Mouse (Mus musculus): ENCODE data around the gene Oas1f.
"Not testable (repeated sequence)": the region's sequence is repeated elsewhere in the genome, so short reads cannot be mapped to it uniquely, and the experiment has no call there.

Oas1f gene

GRCm38 (mm10) chr5:120870782-120871181, 23.6 kb downstream of the Oas1f start:
- DNase-seq (ENCODE audit: low read depth): no peak

GRCm38 (mm10) chr5:120871469-120871868, 24.3 kb downstream of the Oas1f start:
- no peak for DNase-seq (ENCODE audit: low read depth)

- DNase-seq (ENCODE audit: low read depth): not testable (repeated sequence)
These were observed 29.7 kb downstream of the Oas1f start for GRCm38 (mm10) chr5:120876839-120877238.

- not testable (repeated sequence) for DNase-seq (ENCODE audit: low read depth)
These were observed 30.2 kb downstream of the Oas1f start for GRCm38 (mm10) chr5:120877407-120877806.

- not testable (repeated sequence) for DNase-seq (ENCODE audit: low read depth)
These were observed 31.6 kb downstream of the Oas1f start for GRCm38 (mm10) chr5:120878803-120879202.

GRCm38 (mm10) chr5:120881681-120882080, 34.5 kb downstream of the Oas1f start:
- DNase-seq (ENCODE audit: low read depth): not testable (repeated sequence)

GRCm38 (mm10) chr5:120887413-120887812, 40.2 kb downstream of the Oas1f start, which contains the start of gene Oas1g:
Gene Oas1g (minus strand): TSS chr5:120887613.
- DNase-seq (ENCODE audit: low read depth): not testable (repeated sequence)

- no peak for DNase-seq (ENCODE audit: low read depth)
These were observed 40.7 kb downstream of the Oas1f start for GRCm38 (mm10) chr5:120887831-120888230.

GRCm38 (mm10) chr5:120888294-120888815, 41.2 kb downstream of the Oas1f start:
- not testable (repeated sequence) for DNase-seq (ENCODE audit: low read depth)

- DNase-seq (ENCODE audit: low read depth): no peak
These were observed 42.9 kb downstream of the Oas1f start for GRCm38 (mm10) chr5:120890026-120890425.

GRCm38 (mm10) chr5:120890991-120891390, 43.8 kb downstream of the Oas1f start:
- no peak for DNase-seq (ENCODE audit: low read depth)

- not testable (repeated sequence) for DNase-seq (ENCODE audit: low read depth)
These were observed 44.5 kb downstream of the Oas1f start for GRCm38 (mm10) chr5:120891566-120892242.

GRCm38 (mm10) chr5:120892243-120892660, 45.1 kb downstream of the Oas1f start:
- no peak for DNase-seq (ENCODE audit: low read depth)

GRCm38 (mm10) chr5:120893866-120894265, 46.7 kb downstream of the Oas1f start:
- DNase-seq (ENCODE audit: low read depth): not testable (repeated sequence)

GRCm38 (mm10) chr5:120894692-120895091, 47.5 kb downstream of the Oas1f start:
- DNase-seq (ENCODE audit: low read depth): not testable (repeated sequence)

- no peak for DNase-seq (ENCODE audit: low read depth)
These were observed 48.2 kb downstream of the Oas1f start for GRCm38 (mm10) chr5:120895231-120895900.

- no peak for DNase-seq (ENCODE audit: low read depth)
These were observed 51.1 kb downstream of the Oas1f start for GRCm38 (mm10) chr5:120898307-120898706.

GRCm38 (mm10) chr5:120898726-120899125, 51.6 kb downstream of the Oas1f start:
- DNase-seq (ENCODE audit: low read depth): no peak

- no peak for DNase-seq (ENCODE audit: low read depth)
These were observed 53.5 kb downstream of the Oas1f start for GRCm38 (mm10) chr5:120900666-120901065.

- no peak for DNase-seq (ENCODE audit: low read depth)
These were observed 54.9 kb downstream of the Oas1f start for GRCm38 (mm10) chr5:120902056-120902455.

GRCm38 (mm10) chr5:120906791-120907733, 59.9 kb downstream of the Oas1f start, which contains the start of gene Oas1a:
Gene Oas1a (minus strand): TSS chr5:120907521.
- peak; percentile 48 for DNase-seq (ENCODE audit: low read depth)

Measured in induced T-regulatory cell, adult 2 months (primary cell).